Mouse (Mus musculus): Measurements from ENCODE around the gene Htra3.

DNA sequence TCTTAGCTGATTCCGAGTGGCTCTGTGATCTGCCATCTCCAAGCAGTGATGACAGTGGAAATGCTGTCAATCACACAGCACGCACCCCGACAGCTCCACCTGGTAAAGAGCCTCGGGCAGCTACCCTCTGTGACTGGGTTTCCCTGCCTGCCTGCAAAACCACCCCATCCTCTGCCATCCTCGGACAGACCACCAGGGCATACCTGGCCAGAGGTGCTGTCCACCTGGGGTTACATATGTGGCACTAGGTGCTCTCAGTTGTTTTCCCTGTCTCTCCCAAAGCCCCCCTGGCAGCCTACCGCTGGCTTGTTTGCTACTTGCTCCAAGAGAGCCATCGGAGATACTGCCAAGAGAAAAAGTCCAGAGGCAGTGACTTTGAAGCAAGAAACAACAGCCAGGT, 72.8 kb downstream of the Htra3 start:
- TF ChIP-seq GATA1 (IDR thresholded peaks at IDR 0.05; ENCODE audit: low read length) (no peak), TAL1 (IDR thresholded peaks at IDR 0.05; ENCODE audit: low read length) (no peak)
